Mouse (Mus musculus) embryo, embryonic 10 days (tissue): ENCODE measurements around the gene Aff3.

Experiments
- DNase-seq: peaks from one replicate; pipeline ENCODE4 v3.0.0-alpha.2; 2015; ENCODE audit warnings: low spot score

The Aff3 gene

GRCm38 (mm10) chr1:38321861-38322260 lies 342.9 kb downstream of the Aff3 start:
- DNase-seq: no peak

GRCm38 (mm10) chr1:38320971-38321305 lies 343.8 kb downstream of the Aff3 start:
- DNase-seq: no peak

- no peak for DNase-seq
These were observed 344.4 kb downstream of the Aff3 start for GRCm38 (mm10) chr1:38320126-38320970.

- no peak for DNase-seq
These were observed 346.1 kb downstream of the Aff3 start for GRCm38 (mm10) chr1:38318614-38319013.

- DNase-seq: no peak
These were observed 348.8 kb downstream of the Aff3 start for GRCm38 (mm10) chr1:38315992-38316391.

GRCm38 (mm10) chr1:38310496-38310895 lies 354.3 kb downstream of the Aff3 start:
- no peak for DNase-seq

- DNase-seq: no peak
These were observed 354.7 kb downstream of the Aff3 start for GRCm38 (mm10) chr1:38310076-38310475.

GRCm38 (mm10) chr1:38309341-38309740 lies 355.4 kb downstream of the Aff3 start:
- DNase-seq: no peak

GRCm38 (mm10) chr1:38308705-38308996 lies 356.1 kb downstream of the Aff3 start:
- no peak for DNase-seq

- DNase-seq: no peak
These were observed 356.7 kb downstream of the Aff3 start for GRCm38 (mm10) chr1:38307821-38308704.

GRCm38 (mm10) chr1:38307234-38307633 lies 357.5 kb downstream of the Aff3 start:
- DNase-seq: no peak

GRCm38 (mm10) chr1:38306146-38306545 lies 358.6 kb downstream of the Aff3 start:
- no peak for DNase-seq

GRCm38 (mm10) chr1:38304376-38304775 lies 360.4 kb downstream of the Aff3 start:
- no peak for DNase-seq

GRCm38 (mm10) chr1:38298291-38298690 lies 366.5 kb downstream of the Aff3 start:
- no peak for DNase-seq

- no peak for DNase-seq
These were observed 369.8 kb downstream of the Aff3 start for GRCm38 (mm10) chr1:38294906-38295305.

- DNase-seq: no peak
These were observed 370.4 kb downstream of the Aff3 start for GRCm38 (mm10) chr1:38294336-38294695.

GRCm38 (mm10) chr1:38293671-38294335 lies 371.0 kb downstream of the Aff3 start:
- no peak for DNase-seq

GRCm38 (mm10) chr1:38292851-38293250 lies 371.9 kb downstream of the Aff3 start:
- no peak for DNase-seq

- no peak for DNase-seq
These were observed 372.8 kb downstream of the Aff3 start for GRCm38 (mm10) chr1:38291915-38292314.

GRCm38 (mm10) chr1:38291497-38291896 lies 373.3 kb downstream of the Aff3 start:
- DNase-seq: no peak

GRCm38 (mm10) chr1:38290881-38291280 lies 373.9 kb downstream of the Aff3 start:
- no peak for DNase-seq

GRCm38 (mm10) chr1:38289891-38290290 lies 374.9 kb downstream of the Aff3 start:
- no peak for DNase-seq

- DNase-seq: no peak
These were observed 376.0 kb downstream of the Aff3 start for GRCm38 (mm10) chr1:38288716-38289115.
